Mouse (Mus musculus): ENCODE measurements around the gene Cnksr1. TPM values are rescaled to one million over a fixed set of nuclear protein-coding genes. Genes with fewer than 3 reads are reported as not detected.
A peak's percentile ranks its signal among the peaks of the same experiment; 100 is the strongest.

The Cnksr1 gene
- polyA plus RNA-seq, 1 experiment from 2014 or later, result 2.0 TPM

DNA sequence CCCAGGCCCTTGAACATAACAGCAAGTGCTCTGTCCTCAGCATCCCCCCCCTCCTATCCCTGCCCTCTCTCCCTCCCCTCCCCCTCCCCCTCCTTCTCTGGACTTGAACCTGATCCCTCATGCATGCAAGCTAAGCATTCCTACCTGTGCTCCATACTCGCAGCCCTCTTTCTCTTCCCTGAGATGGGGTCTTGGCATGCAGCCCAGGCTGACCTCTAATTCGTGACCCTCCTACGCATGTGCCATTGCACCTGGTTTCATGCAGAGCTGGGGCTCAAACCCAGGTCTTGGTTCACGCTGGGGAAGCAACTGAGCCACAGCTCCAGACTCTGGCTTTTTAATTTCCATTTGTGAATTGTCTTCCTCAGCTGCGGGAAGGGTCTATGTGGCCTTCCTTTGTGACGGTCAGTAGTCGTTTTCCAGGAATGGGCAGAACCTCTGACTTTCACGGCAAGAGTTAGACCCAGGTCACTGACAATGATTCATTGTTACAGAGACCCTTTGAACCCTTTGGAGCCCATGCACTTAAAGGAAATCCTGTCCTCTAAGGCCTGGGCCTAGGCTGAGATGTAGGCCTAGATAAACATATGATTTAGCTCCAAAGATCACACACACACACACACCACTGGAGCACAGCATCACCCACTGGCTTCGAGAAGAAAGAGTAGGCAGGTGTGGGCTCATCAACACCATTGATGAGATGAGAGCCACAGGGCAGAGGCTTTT lies 27.8 kb upstream of the Cnksr1 start:
- Histone ChIP-seq H3K4me2 (no peak overlapping the region), H3K4me3 (replicated peaks) (no peak overlapping the region), H3K9me3 (no peaks in the 10 kb centered on the region), H3K36me3 (no peaks in the 10 kb centered on the region), H3K4me1 (replicated peaks) (no peaks in the 10 kb centered on the region), H3K27me3 (no peaks in the 10 kb centered on the region), H3K27ac (no peak overlapping the region), H3K9ac (replicated peaks) (no peak overlapping the region)
- 66% methylated on average over 9 of the region's 9 CpGs for WGBS
- no peak for ATAC-seq (ENCODE audit: insufficient number of reproducible peaks, insufficient read depth, low FRiP score, low TSS enrichment, low read depth)

DNA sequence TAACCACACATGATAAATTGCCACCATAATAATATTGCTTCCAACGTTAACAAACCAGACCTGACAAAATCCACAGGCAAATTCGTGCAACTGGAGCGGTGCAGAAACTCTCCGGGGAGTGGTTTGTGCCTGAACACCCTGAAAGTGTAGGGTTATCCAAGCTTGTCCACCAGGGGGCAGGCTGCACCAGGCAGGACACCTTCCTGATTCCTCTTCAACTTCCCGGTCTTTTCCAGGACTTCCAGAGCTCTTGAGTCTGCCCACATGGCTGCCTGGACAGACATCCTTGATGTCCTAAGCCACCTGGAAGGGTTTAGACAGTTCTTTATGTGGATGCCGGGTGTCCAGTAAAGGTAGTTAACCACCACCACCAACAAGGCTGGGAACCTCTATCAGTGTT lies 25.0 kb upstream of the Cnksr1 start:
- 34% methylated on average over 6 of the region's 6 CpGs for WGBS
- no peaks in the 10 kb centered on the region for H3K27me3 ChIP-seq
- H3K4me1 ChIP-seq (replicated peaks), result no peaks in the 10 kb centered on the region
- no peak for ATAC-seq (ENCODE audit: insufficient number of reproducible peaks, insufficient read depth, low FRiP score, low TSS enrichment, low read depth)
- no peaks in the 10 kb centered on the region for H3K9me3 ChIP-seq
- no peak overlapping the region for H3K4me2 ChIP-seq
- no peaks in the 10 kb centered on the region for H3K36me3 ChIP-seq
- no peak overlapping the region for H3K27ac ChIP-seq
- no peak overlapping the region for H3K9ac ChIP-seq (replicated peaks)
- H3K4me3 ChIP-seq (replicated peaks), result no peak overlapping the region

DNA sequence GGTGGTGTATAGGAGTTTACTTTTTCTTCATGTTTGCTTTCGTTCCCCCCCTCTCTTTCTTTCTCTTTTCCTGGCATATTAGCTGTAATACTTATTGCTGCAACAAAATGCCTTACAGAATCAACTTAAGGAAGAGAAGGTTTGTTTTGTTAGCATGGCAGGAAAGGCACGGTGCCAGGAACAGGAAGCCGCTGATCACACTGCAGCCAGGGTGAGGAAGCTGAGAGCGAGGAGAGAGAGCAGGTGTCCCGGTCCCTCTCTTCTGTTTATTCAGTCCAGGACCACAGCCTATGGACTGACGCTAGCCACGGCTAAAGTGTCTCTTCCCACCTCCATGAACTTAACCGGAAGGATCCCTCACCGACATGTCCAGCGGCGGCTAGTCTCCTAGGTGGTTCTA lies 20.2 kb upstream of the Cnksr1 start:
- no peaks in the 10 kb centered on the region for H3K9me3 ChIP-seq
- peaks cover 21% of the 10 kb centered on the region for H3K27me3 ChIP-seq
- no peak for ATAC-seq (ENCODE audit: insufficient number of reproducible peaks, insufficient read depth, low FRiP score, low TSS enrichment, low read depth)
- WGBS, result 72% methylated on average over 11 of the region's 11 CpGs
- no peak overlapping the region for H3K9ac ChIP-seq (replicated peaks)
- no peak overlapping the region for H3K4me3 ChIP-seq (replicated peaks)
- peaks cover 30% of the 10 kb centered on the region for H3K4me1 ChIP-seq (replicated peaks)
- no peaks in the 10 kb centered on the region for H3K36me3 ChIP-seq
- no peak overlapping the region for H3K27ac ChIP-seq
- no peak overlapping the region for H3K4me2 ChIP-seq

DNA sequence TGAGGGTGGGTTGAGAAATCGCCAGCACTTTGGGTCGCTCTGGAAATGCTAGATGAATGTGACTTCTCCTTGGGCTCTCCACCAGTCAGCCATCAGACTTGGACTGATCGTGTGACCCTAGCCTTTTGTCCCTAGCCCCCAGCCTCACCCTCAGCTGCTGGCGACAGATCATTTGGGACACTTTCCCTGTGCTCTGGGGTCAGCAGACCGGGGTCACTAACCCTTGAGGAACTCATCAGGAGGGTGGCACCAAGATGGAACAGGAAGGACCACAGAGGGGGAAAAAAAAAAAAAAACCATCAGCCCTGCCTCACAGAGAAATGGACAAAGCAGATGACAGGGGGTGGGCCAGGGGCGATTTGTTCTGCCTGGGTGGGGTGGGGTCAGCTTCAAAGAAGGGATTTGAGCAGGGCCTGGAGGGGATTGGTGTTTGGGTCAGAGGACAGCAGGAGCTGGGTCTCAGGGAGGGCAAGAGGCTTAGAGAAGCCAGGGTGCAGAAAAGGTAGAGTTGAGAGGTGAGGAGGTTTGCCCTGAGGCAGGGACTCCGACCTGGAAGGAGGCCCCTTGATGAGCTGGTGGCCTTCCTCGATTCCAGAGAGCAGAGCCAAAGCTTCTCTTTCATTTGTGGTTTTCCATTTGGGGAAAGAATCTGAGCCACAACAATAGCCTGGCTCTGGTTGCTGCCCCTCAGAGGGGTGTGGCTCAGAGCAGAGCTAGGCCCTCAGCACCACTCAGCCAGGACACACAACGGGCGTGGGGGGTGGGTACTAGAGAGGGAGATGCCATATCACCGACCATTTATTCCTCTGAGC lies 19.2 kb upstream of the Cnksr1 start:
- no peak overlapping the region for H3K4me2 ChIP-seq
- H3K27ac ChIP-seq, result 0 out of 2 replicates have a peak overlapping the region, but pooled peaks have one; percentile 56
- no peak overlapping the region for H3K9ac ChIP-seq (replicated peaks)
- peaks cover 39% of the 10 kb centered on the region for H3K4me1 ChIP-seq (replicated peaks)
- peaks cover 31% of the 10 kb centered on the region for H3K27me3 ChIP-seq
- H3K36me3 ChIP-seq, result no peaks in the 10 kb centered on the region
- 15% methylated on average over 11 of the region's 11 CpGs for WGBS
- H3K9me3 ChIP-seq, result no peaks in the 10 kb centered on the region
- no peak for ATAC-seq (ENCODE audit: insufficient number of reproducible peaks, insufficient read depth, low FRiP score, low TSS enrichment, low read depth)
- no peak overlapping the region for H3K4me3 ChIP-seq (replicated peaks)

DNA sequence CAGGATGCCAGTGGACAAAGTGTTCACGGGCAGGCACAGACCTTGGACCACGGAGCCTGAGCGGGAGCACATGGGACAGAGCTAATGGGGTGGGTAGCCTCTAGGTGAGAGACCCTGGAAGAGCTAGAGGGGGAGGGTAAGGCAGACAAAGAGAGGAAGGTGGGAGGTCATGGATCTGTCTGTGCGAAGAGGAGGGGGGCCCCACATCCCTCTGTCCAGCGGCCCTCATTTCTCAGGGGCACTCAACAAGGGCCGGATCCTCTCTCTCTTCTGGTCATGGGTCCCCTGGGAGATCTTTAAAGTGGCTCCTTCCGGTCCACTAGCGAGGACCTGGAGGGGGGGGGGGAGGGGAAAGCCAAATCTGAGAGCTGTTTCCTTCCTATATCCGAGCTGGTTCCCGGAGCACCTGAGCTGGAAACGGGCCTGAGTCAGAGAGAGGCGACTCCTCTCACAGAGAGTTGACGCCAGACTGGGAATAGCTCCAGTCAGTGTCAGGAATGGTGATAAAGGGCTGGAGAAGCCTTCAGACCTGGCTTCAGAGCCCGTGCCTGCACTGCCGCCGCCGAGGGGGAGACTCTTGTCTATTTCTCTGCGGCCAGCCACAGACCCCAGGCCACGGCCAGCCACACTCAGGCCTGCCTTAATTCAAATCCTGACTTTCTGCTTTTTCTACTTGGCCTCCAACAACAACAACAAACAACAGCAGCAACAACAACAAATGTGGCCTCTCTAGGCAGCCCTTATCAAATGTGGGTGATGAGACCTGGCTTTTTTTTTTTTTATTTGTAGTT lies 18.4 kb upstream of the Cnksr1 start:
- ATAC-seq (ENCODE audit: insufficient number of reproducible peaks, insufficient read depth, low FRiP score, low TSS enrichment, low read depth), result no peak
- Histone ChIP-seq H3K4me3 (replicated peaks) (no peak overlapping the region), H3K9ac (replicated peaks) (0 out of 2 replicates have a peak overlapping the region, but pooled peaks have one; percentile 18), H3K27me3 (peaks cover 39% of the 10 kb centered on the region), H3K4me2 (peak overlapping the region; percentile 33), H3K9me3 (no peaks in the 10 kb centered on the region), H3K36me3 (no peaks in the 10 kb centered on the region), H3K4me1 (replicated peaks) (peaks cover 47% of the 10 kb centered on the region), H3K27ac (peak overlapping the region; percentile 8; the same call in 1 of the 2 replicates)
- WGBS, result 12% methylated on average over 19 of the region's 19 CpGs

DNA sequence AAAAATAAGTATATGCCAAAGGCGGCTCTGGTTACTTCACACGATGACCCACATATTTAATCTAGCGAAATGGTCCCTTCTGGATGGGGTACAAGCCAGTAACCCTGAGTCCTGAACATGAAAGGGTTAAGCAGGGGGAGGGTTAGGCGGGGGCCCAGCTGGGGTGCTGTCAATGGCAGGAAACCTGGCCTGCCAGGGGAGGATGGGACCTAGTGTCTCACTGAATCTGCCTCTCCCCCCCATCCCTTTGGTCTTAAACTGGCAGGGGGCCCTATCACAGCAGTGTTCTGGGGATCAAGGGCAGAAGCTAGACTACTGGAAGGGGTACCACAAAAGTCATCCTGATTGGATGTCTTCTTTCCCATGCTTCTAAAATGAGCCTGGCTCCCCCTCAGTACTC lies 17.7 kb upstream of the Cnksr1 start:
- no peak overlapping the region for H3K4me3 ChIP-seq (replicated peaks)
- H3K9me3 ChIP-seq, result no peaks in the 10 kb centered on the region
- ATAC-seq (ENCODE audit: insufficient number of reproducible peaks, insufficient read depth, low FRiP score, low TSS enrichment, low read depth), result no peak
- no peak overlapping the region for H3K4me2 ChIP-seq
- peak overlapping the region; percentile 8; the same call in 1 of the 2 replicates for H3K27ac ChIP-seq
- no peaks in the 10 kb centered on the region for H3K36me3 ChIP-seq
- WGBS, result 25% methylated on average over 4 of the region's 4 CpGs
- peaks cover 46% of the 10 kb centered on the region for H3K27me3 ChIP-seq
- H3K4me1 ChIP-seq (replicated peaks), result peaks cover 54% of the 10 kb centered on the region
- H3K9ac ChIP-seq (replicated peaks), result 0 out of 2 replicates have a peak overlapping the region, but pooled peaks have one; percentile 44

DNA sequence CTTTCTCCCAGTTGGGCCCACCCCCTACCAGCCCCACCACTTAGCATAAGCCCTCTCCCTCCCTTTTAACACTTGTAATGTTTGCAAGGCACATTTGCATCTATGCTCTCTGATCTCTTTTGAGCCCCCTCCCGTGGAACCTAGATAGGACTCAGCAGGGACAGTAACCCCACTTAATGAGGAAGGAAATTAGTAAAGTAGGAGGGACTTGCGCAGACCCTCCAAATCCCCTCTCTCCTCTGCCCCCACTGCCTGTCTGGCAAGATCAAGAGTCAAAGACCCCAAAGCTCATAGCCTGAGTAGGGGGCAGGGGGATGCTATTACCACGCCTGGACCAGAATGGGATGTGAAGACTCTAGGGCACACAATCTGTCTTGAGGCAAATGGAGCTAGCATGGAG lies 16.6 kb upstream of the Cnksr1 start:
- Histone ChIP-seq H3K27ac (no peak overlapping the region), H3K36me3 (no peaks in the 10 kb centered on the region), H3K9me3 (no peaks in the 10 kb centered on the region), H3K4me3 (replicated peaks) (no peak overlapping the region), H3K27me3 (peaks cover 56% of the 10 kb centered on the region), H3K4me1 (replicated peaks) (peaks cover 60% of the 10 kb centered on the region), H3K9ac (replicated peaks) (no peak overlapping the region), H3K4me2 (no peak overlapping the region)
- ATAC-seq (ENCODE audit: insufficient number of reproducible peaks, insufficient read depth, low FRiP score, low TSS enrichment, low read depth), result no peak
- 34% methylated on average over 3 of the region's 3 CpGs for WGBS

DNA sequence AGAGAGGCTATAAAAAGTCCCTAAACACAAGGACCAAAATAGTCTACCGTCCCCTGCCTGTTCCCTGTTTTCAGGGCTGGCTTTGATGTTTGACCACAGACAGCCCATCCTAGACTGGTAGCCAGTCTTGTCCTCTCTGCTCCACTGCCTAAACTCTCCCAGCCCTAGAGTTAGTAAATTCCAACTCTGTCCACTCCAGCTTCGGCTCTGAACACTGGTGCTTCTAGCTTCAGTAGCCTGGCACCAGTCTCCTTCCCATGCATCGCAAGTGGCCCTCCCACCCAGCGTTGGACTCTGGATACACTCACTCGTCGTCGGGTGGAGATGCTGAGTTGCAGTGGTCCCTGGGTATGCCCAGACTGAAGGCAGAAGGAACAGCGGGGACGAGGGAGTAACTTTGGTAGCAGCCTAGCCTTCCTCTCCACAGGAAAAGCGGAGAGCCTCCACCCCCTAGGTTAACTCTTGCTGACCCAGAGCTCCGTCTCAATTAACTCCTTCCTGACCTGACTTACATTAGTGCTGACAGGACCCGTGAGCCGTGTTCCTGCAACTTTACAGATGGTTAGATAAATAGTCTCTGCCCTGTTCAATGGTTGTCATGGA lies 15.6 kb upstream of the Cnksr1 start, which contains the start of gene Grrp1:
Gene Grrp1 (minus strand): TSS at position 385 of the 603 bp plus-strand sequence.
- H3K9ac ChIP-seq (replicated peaks), result peak within 1 kb of the TSS; percentile 40; the same call in 1 of the 2 replicates
- peaks cover 67% of the 10 kb centered on the region for H3K27me3 ChIP-seq
- ATAC-seq (ENCODE audit: insufficient number of reproducible peaks, insufficient read depth, low FRiP score, low TSS enrichment, low read depth), result no peak

DNA sequence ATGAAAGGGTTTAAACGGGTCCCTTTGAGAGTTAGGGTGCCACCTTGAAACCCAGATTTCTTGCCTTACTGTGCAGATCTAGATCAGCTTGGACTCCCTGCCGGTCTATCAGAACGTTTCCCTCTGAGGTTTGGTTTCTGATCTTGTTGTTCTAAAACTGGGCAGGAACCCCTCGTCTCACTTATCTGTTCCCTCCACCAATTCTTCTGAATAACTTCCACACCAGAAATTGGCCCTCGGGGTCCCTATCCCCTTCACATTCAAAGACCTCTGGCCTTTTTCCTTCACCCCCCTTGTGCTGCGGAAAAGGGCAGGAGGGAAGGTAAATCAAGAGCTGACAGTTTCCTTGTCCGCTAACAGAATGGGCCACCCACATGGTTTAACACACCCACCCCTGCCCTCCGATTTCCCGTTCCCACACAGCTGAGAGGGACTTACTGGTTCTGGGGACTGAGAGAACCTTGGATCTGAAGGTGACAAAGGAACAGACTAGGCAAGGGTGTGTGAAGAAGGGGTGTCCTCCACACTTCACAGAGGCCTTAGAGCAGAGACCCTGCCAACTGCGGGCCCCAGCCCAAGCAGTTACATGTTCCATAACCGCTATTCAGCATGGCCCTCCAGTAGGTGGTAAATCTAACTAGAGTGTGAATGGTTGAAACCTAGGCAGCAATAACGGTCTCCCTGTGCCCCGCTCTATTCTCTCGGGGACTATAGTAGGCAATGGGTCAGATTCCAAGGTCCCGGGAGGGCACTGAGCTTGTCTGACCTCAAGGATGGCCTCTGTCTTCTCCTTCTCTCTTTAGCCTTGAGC lies 14.9 kb upstream of the Cnksr1 start:
- no peak for ATAC-seq (ENCODE audit: insufficient number of reproducible peaks, insufficient read depth, low FRiP score, low TSS enrichment, low read depth)
- Histone ChIP-seq H3K9me3 (no peaks in the 10 kb centered on the region), H3K27me3 (peaks cover 74% of the 10 kb centered on the region), H3K4me3 (replicated peaks) (peak overlapping the region; percentile 56), H3K9ac (replicated peaks) (peak overlapping the region; percentile 24; the same call in 1 of the 2 replicates), H3K27ac (no peak overlapping the region; the same call in 1 of the 2 replicates), H3K4me2 (peak overlapping the region; percentile 93), H3K4me1 (replicated peaks) (peaks cover 62% of the 10 kb centered on the region), H3K36me3 (no peaks in the 10 kb centered on the region)
- WGBS, result 6% methylated on average over 15 of the region's 15 CpGs

More for the DNA sequence above, 15.6 kb upstream of the Cnksr1 start, which contains the start of gene Grrp1:
- H3K36me3 ChIP-seq, result no peaks in the 10 kb centered on the region
- no peaks in the 10 kb centered on the region for H3K9me3 ChIP-seq
- H3K4me3 ChIP-seq (replicated peaks), result peak within 1 kb of the TSS; percentile 56
- no peak within 1 kb of the TSS; the same call in 1 of the 2 replicates for H3K27ac ChIP-seq
- peak within 1 kb of the TSS; percentile 93 for H3K4me2 ChIP-seq
- peaks cover 62% of the 10 kb centered on the region for H3K4me1 ChIP-seq (replicated peaks)
- 1% methylated on average over 13 of the region's 13 CpGs for WGBS

Data from limb, embryonic 12.5 days (tissue).